Mouse (Mus musculus) intestine, postnatal 0 days (tissue): ENCODE results near the gene Myl9. TPM values are rescaled to one million over a fixed set of nuclear protein-coding genes. Genes with fewer than 3 reads are reported as not detected.

Source experiments
- ATAC-seq: fragments of 200-750 bp; cut with Nextera tagmentation; 2 replicates; pipeline ENCODE4 v1.8.0; 2017; ENCODE audit warnings: mild to moderate bottlenecking, moderate TSS enrichment, moderate library complexity
- H3K27ac ChIP-seq: fragments of 300-500 bp; sonication (generic); 2 replicates; pipeline ENCODE4 v1.5.1; 2014; ENCODE audit warnings: mild to moderate bottlenecking, low read depth, low read length, moderate library complexity
- H3K27me3 ChIP-seq: fragments of 300-500 bp; sonication (generic); replicated peaks from 2 replicates; pipeline ENCODE4 v1.6.1; 2014; ENCODE audit warnings: low read length, mixed read lengths; ENCODE audit not compliant: control insufficient read depth, insufficient read depth
- H3K36me3 ChIP-seq: fragments of 300-500 bp; sonication (generic); 2 replicates; pipeline ENCODE4 v1.6.1; 2014; ENCODE audit warnings: mild to moderate bottlenecking, moderate library complexity; ENCODE audit not compliant: control insufficient read depth, insufficient read depth
- H3K4me1 ChIP-seq: fragments of 300-500 bp; sonication (generic); replicated peaks from 2 replicates; pipeline ENCODE4 v1.6.1; 2014; ENCODE audit warnings: antibody characterized with exemption, low read length, mixed read lengths; ENCODE audit not compliant: control insufficient read depth, insufficient read depth
- H3K4me2 ChIP-seq: fragments of 300-500 bp; sonication (generic); replicated peaks from 2 replicates; pipeline ENCODE4 v1.6.1; 2014; ENCODE audit warnings: low read depth, mild to moderate bottlenecking, moderate library complexity
- H3K4me3 ChIP-seq: fragments of 300-500 bp; sonication (generic); 2 replicates; pipeline ENCODE4 v1.5.1; 2014; ENCODE audit warnings: low read depth, low read length
- H3K9ac ChIP-seq: fragments of 300-500 bp; sonication (generic); 2 replicates; pipeline ENCODE4 v1.6.1; 2014; ENCODE audit warnings: mild to moderate bottlenecking, low read depth, low read length
- H3K9me3 ChIP-seq: fragments of 300-500 bp; sonication (generic); 2 replicates; pipeline ENCODE4 v1.6.1; 2016; ENCODE audit warnings: mixed run types; ENCODE audit not compliant: control insufficient read depth
- CTCF ChIP-seq: sonication (generic); IDR thresholded peaks from 2 replicates; pipeline ENCODE4 v1.5.1; 2016; ENCODE audit warnings: low read depth, mild to moderate bottlenecking, control low read depth, antibody characterized with exemption, moderate library complexity
- WGBS: fragments of 180-500 bp; shearing (Covaris S2); extraction: QIAGEN DNeasy Blood & Tissue Kit; methylation state at CpG from one replicate; pipeline ENCODE4 v1.1.7; 2014; 5-methylcytosine and 5-hydroxymethylcytosine counted together
- polyA plus RNA-seq: library from polyadenylated mRNA; unstranded; fragments of >200 nt; fragmentation: Nextera tagmentation; extraction: Ambion mirVana; gene quantifications from 2 replicates; pipeline ENCODE4 v1.2.1, GENCODE M21; 2015

The Myl9 gene
- 1,325 and 1,382 TPM in 2 replicates for polyA plus RNA-seq

- peak within 1 kb of the TSS; percentile 64 for H3K9ac ChIP-seq
- H3K4me1 ChIP-seq, result 0 out of 2 replicates have a peak, but pooled peaks cover 10% of the 10 kb centered on the region
- peak within 1 kb of the TSS; percentile 49 for H3K4me2 ChIP-seq
- peak; percentile 63 for ATAC-seq
- no peaks in the 10 kb centered on the region for H3K36me3 ChIP-seq
- 17% methylated on average over 28 of the region's 28 CpGs for WGBS
- peak within 1 kb of the TSS; percentile 77 for H3K27ac ChIP-seq
- H3K27me3 ChIP-seq, result no peaks in the 10 kb centered on the region
- H3K9me3 ChIP-seq, result no peaks in the 10 kb centered on the region
- TF ChIP-seq CTCF, result no peak
- H3K4me3 ChIP-seq, result peak within 1 kb of the TSS; percentile 41
Measured at GRCm38 (mm10) chr2:156774738-156775454, at the start of gene Myl9. Gene Myl9, plus strand, starts transcription at chr2:156775420.

DNA sequence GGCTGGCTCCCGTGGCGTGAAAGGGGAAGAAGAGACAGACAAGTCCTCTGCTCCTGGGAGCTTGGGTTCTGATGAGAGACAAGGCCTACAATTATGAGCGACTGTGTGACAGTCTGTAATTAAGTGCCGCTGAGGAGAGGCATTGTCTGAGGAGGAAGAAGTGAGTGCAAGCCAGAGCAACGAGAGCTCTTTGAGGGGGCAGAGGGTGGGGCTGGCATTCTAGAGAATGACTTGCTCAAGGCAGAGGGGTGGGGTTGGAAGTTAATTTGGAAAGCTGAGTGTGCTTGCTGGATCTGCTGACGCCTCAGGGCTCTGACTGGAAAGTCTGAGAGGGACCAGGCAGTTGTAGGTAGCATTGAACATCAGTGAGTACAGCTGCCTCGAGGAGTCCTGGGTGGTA is 48.9 kb upstream of the Myl9 start:
- no peak for ATAC-seq
- Histone ChIP-seq H3K27me3 (no peaks in the 10 kb centered on the region), H3K9me3 (no peaks in the 10 kb centered on the region), H3K36me3 (no peaks in the 10 kb centered on the region), H3K4me2 (peak overlapping the region; percentile 1; the same call in 1 of the 2 replicates), H3K27ac (peak overlapping the region; percentile 57), H3K9ac (0 out of 2 replicates have a peak overlapping the region, but pooled peaks have one; percentile 17), H3K4me3 (no peak overlapping the region), H3K4me1 (peaks cover 21% of the 10 kb centered on the region)
- 21% methylated on average over 7 of the region's 7 CpGs for WGBS
- no peak for TF ChIP-seq CTCF

DNA sequence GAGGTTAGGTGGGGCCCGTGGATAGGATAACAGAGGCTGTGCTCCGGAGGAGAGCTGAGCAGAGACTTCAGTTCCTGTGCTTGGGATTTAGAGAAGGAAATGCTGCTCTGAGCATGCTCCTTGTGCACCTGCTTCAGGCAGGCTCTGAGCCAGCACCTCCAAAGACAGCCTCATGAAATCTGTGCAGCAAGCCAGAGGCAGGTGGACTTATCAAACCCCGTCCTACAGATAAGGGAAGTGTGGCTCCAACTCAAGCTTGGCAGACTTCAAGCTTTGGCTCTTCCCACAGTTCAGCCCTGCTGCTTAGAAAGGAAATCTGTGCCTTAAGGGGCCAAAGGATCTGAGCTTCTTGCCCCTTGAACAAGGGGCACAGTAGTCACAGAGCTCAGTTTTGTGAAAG is 48.3 kb upstream of the Myl9 start:
- H3K9ac ChIP-seq, result 0 out of 2 replicates have a peak overlapping the region, but pooled peaks have one; percentile 17

DNA sequence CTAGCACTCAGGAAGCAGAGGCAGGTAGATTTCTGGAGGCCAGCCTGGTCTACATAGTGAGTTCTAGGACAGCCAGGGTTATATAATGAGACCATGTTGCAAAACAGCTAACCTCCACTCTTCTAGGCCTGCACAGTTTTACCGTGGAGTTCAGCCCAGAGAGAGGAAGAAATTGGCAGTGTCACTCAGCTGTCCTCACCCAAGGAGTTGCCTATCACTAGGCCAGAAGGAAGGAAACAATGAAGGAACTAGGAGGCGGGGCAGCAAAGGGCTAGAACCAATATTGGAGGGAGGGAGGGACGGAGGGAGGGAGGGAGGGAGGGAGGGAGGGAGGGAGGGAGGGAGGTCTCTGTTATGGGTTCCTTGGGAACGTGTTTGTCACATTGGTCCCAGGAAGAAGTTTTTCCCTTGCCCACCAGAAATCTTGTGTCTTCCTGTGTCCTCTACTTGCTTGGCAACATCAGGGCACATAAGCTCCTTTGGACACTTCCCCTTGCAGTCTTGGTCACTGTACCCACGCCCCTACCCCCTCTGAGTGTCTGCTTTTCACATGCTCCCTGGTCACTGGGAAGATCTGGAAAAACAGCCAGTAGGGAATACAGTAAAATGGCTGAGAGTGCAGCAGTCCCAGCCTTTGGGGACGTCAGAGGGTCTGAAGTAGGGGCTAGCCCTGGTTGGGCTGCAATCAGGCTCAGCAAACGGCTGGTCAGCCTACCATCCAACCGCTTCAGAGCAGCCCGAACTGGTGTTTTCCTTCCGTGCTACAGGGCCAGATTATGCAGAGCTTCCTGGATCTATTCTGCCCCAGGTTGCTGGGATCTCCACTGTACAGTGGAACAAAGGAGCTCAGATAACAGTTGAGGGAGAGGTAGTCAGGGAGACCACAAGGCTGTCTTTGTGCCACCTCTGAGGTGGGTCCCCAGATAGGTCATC is 45.4 kb upstream of the Myl9 start:
- Histone ChIP-seq H3K9ac (peak overlapping the region; percentile 42), H3K4me1 (peaks cover 18% of the 10 kb centered on the region), H3K27me3 (no peaks in the 10 kb centered on the region), H3K36me3 (peaks cover 5% of the 10 kb centered on the region; the same call in 1 of the 2 replicates), H3K9me3 (no peaks in the 10 kb centered on the region), H3K4me3 (peak overlapping the region; percentile 23), H3K27ac (peak overlapping the region; percentile 78), H3K4me2 (peak overlapping the region; percentile 62)
- peak; percentile 24 for ATAC-seq
- 32% methylated on average over 9 of the region's 10 CpGs for WGBS
- no peak for TF ChIP-seq CTCF

More for the DNA sequence above, 48.3 kb upstream of the Myl9 start:
- H3K27me3 ChIP-seq, result no peaks in the 10 kb centered on the region
- no peak for TF ChIP-seq CTCF
- no peak overlapping the region for H3K4me3 ChIP-seq
- WGBS, result 14% methylated on average over 3 of the region's 3 CpGs
- no peaks in the 10 kb centered on the region for H3K9me3 ChIP-seq
- peak overlapping the region; percentile 57 for H3K27ac ChIP-seq
- H3K36me3 ChIP-seq, result no peaks in the 10 kb centered on the region
- H3K4me2 ChIP-seq, result peak overlapping the region; percentile 1; the same call in 1 of the 2 replicates
- H3K4me1 ChIP-seq, result peaks cover 21% of the 10 kb centered on the region
- ATAC-seq, result no peak

DNA sequence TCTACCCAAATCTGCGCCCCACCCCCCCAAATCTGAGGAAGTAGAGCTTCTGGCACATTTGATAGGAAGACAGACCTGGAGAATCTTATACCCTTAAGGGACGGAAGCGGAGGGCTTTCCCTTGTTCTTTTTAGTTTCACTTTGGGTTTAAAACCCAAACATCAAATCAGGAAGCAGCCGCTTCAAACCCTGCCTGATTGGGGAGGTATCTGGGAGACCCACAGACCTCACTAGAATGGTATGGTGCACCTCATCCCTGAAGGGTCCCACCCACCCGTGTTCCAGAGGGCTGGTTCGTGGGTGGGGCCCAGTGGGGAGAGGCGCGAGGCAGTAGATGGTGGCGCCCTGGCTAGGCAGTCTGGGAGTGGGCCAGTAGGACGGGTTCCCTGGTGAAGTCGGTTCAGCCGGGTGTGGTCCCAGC is 44.7 kb upstream of the Myl9 start:
- Histone ChIP-seq H3K9me3 (no peaks in the 10 kb centered on the region), H3K4me2 (peak overlapping the region; percentile 62), H3K27me3 (no peaks in the 10 kb centered on the region), H3K9ac (peak overlapping the region; percentile 42), H3K4me1 (peaks cover 18% of the 10 kb centered on the region), H3K36me3 (peaks cover 5% of the 10 kb centered on the region; the same call in 1 of the 2 replicates), H3K4me3 (peak overlapping the region; percentile 23), H3K27ac (peak overlapping the region; percentile 78)
- no peak for TF ChIP-seq CTCF
- WGBS, result 39% methylated on average over 12 of the region's 12 CpGs
- peak; percentile 4; the same call in 1 of the 2 replicates for ATAC-seq

GRCm38 (mm10) chr2:156731592-156731991 is 43.6 kb upstream of the Myl9 start:
- Histone ChIP-seq H3K9ac (no peak overlapping the region), H3K4me3 (no peak overlapping the region), H3K27ac (peak overlapping the region; percentile 78), H3K36me3 (peaks cover 5% of the 10 kb centered on the region; the same call in 1 of the 2 replicates), H3K4me2 (peak overlapping the region; percentile 32; the same call in 1 of the 2 replicates), H3K4me1 (peaks cover 15% of the 10 kb centered on the region), H3K27me3 (no peaks in the 10 kb centered on the region), H3K9me3 (no peaks in the 10 kb centered on the region)
- ATAC-seq, result peak; percentile 43
- no peak for TF ChIP-seq CTCF
